Mouse (Mus musculus): ENCODE data around the gene Hlf. TPM values are rescaled to one million over a fixed set of nuclear protein-coding genes. Genes with fewer than 3 reads are reported as not detected.

Gene Hlf
- total RNA-seq, 1 experiment, result 1.4 TPM

GRCm38 (mm10) chr11:90391271-90392185 lies 833 bp upstream of the Hlf start:
- Histone ChIP-seq H3K4me1 (ENCODE audit: control insufficient read depth in 2 of 2, insufficient read depth in 2 of 2, low read length in 2 of 2, poor library complexity in 1 of 2) (peaks cover 3 to 12% of the 10 kb centered on the region in 2 experiments; a peak in 2 of 4 replicates), H3K36me3 (ENCODE audit: control insufficient read depth, insufficient read depth, low read length, poor library complexity, severe bottlenecking) (no peaks in the 10 kb centered on the region; the same call in 1 of the 2 replicates), H3K4me3 (ENCODE audit: insufficient read depth in 1 of 2, low read depth in 1 of 2, low read length in 2 of 2, poor library complexity in 1 of 2, severe bottlenecking in 1 of 2) (peak overlapping the region; percentile 30 to 52; a peak in 3 of 4 replicates), H3K9me3 (ENCODE audit: control insufficient read depth, insufficient read depth, low read depth, low read length) (no peaks in the 10 kb centered on the region), H3K9ac (ENCODE audit: insufficient read depth, low read depth, low read length, poor library complexity, severe bottlenecking) (no peak overlapping the region), H3K27ac (ENCODE audit: insufficient read depth, low read depth, low read length, poor library complexity, severe bottlenecking) (no peak overlapping the region)
- peak; percentile 38 for DNase-seq (ENCODE audit: low read depth, low spot score)
- TF ChIP-seq ZNF384 (IDR thresholded peaks at IDR 0.05; ENCODE audit: low read depth, low read length) (no peak), ZC3H11A (IDR thresholded peaks at IDR 0.05; ENCODE audit: borderline replicate concordance, low read depth, low read length) (no peak), CHD2 (IDR thresholded peaks at IDR 0.05; ENCODE audit: low read depth, low read length) (no peak), MAFK (IDR thresholded peaks at IDR 0.05; ENCODE audit: insufficient read depth, low read depth, low read length) (no peak), HCFC1 (IDR thresholded peaks at IDR 0.05; ENCODE audit: borderline replicate concordance, insufficient read depth, low read length) (no peak)
- in situ Hi-C loops (cut with MboI; ENCODE audit: low sequenced_read_pairs in 2 of 2, unreplicated experiment in 2 of 2), result no loop called here

DNA sequence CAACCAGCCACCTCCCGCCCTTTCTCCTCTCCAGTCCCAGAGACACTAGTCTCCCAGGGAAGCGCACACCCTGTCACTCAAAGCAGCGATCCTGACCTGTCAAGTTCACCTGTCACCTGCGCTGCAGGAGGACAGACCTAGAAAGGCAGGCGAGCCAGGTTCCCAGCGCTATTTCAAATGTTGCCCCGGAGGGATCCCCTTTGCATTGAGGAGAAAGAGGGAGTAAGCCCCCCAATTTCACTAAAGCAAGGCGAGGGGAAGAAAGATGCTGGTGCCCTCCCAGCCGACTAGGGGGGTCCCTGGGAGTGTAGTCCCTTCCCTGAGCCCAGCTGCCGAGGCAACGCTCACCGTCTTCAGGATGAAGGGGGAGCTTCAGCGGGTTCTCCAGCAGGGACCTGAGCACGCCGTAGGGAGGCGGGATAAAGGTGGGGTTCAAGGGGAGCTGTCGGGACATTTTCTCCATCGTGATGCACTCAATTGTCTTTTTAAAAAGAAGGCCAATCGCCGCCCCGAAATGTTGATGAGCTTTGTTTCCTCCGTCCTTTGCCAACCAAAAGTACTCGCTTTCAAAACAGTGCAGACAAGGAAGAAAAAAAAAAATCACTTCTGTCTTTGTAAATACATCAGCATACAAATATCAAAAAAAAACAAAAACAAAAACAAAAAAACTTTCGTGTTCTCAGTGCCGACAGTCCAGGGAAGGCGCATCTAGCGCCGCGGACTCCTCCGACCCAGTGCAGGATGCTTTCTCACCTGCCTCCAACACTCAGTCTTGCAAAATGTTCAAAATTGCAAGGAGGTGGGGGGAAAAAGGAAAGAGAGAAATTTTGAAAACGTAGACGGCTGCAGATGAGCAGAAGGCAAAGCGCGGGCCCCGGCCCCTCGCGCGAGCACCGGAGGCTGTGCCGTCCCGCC lies 536 bp downstream of the Hlf start:
- Histone ChIP-seq H3K9me3 (ENCODE audit: control insufficient read depth, insufficient read depth, low read depth, low read length) (no peaks in the 10 kb centered on the region), H3K4me1 (ENCODE audit: control insufficient read depth in 2 of 2, insufficient read depth in 2 of 2, low read length in 2 of 2, poor library complexity in 1 of 2) (peaks cover 3 to 12% of the 10 kb centered on the region in 2 experiments; a peak in 2 of 4 replicates), H3K27ac (ENCODE audit: insufficient read depth, low read depth, low read length, poor library complexity, severe bottlenecking) (no peak overlapping the region), H3K36me3 (ENCODE audit: control insufficient read depth, insufficient read depth, low read length, poor library complexity, severe bottlenecking) (no peaks in the 10 kb centered on the region; the same call in 1 of the 2 replicates), H3K4me3 (ENCODE audit: insufficient read depth in 1 of 2, low read depth in 1 of 2, low read length in 2 of 2, poor library complexity in 1 of 2, severe bottlenecking in 1 of 2) (peak overlapping the region; percentile 11 to 58), H3K9ac (ENCODE audit: insufficient read depth, low read depth, low read length, poor library complexity, severe bottlenecking) (no peak overlapping the region)
- peak; percentile 17 for DNase-seq (ENCODE audit: low read depth, low spot score)
- in situ Hi-C loops (cut with MboI; ENCODE audit: low sequenced_read_pairs in 2 of 2, unreplicated experiment in 2 of 2), result no loop called here
- TF ChIP-seq MAFK (IDR thresholded peaks at IDR 0.05; ENCODE audit: insufficient read depth, low read depth, low read length) (no peak), HCFC1 (IDR thresholded peaks at IDR 0.05; ENCODE audit: borderline replicate concordance, insufficient read depth, low read length) (no peak)

GRCm38 (mm10) chr11:90389174-90389901 lies 1.4 kb downstream of the Hlf start:
- DNase-seq (ENCODE audit: low read depth, low spot score), result peak; percentile 15
- Histone ChIP-seq H3K27ac (ENCODE audit: insufficient read depth, low read depth, low read length, poor library complexity, severe bottlenecking) (no peak overlapping the region), H3K9ac (ENCODE audit: insufficient read depth, low read depth, low read length, poor library complexity, severe bottlenecking) (no peak overlapping the region), H3K4me1 (ENCODE audit: control insufficient read depth in 2 of 2, insufficient read depth in 2 of 2, low read length in 2 of 2, poor library complexity in 1 of 2) (peaks cover 3 to 12% of the 10 kb centered on the region in 2 experiments; a peak in 2 of 4 replicates), H3K4me3 (ENCODE audit: insufficient read depth in 1 of 2, low read depth in 1 of 2, low read length in 2 of 2, poor library complexity in 1 of 2, severe bottlenecking in 1 of 2) (peak overlapping the region; percentile 11 to 58), H3K9me3 (ENCODE audit: control insufficient read depth, insufficient read depth, low read depth, low read length) (no peaks in the 10 kb centered on the region), H3K36me3 (ENCODE audit: control insufficient read depth, insufficient read depth, low read length, poor library complexity, severe bottlenecking) (no peaks in the 10 kb centered on the region; the same call in 1 of the 2 replicates)
- in situ Hi-C loops (cut with MboI; ENCODE audit: low sequenced_read_pairs in 2 of 2, unreplicated experiment in 2 of 2), result no loop called here
- TF ChIP-seq ZNF384 (IDR thresholded peaks at IDR 0.05; ENCODE audit: low read depth, low read length) (no peak), HCFC1 (IDR thresholded peaks at IDR 0.05; ENCODE audit: borderline replicate concordance, insufficient read depth, low read length) (no peak), MAFK (IDR thresholded peaks at IDR 0.05; ENCODE audit: insufficient read depth, low read depth, low read length) (no peak), ZC3H11A (IDR thresholded peaks at IDR 0.05; ENCODE audit: borderline replicate concordance, low read depth, low read length) (no peak), CHD2 (IDR thresholded peaks at IDR 0.05; ENCODE audit: low read depth, low read length) (no peak)
